Mouse (Mus musculus) small intestine, adult 2 months (tissue): ENCODE results near the gene Txk. TPM values are rescaled to one million over a fixed set of nuclear protein-coding genes. Genes with fewer than 3 reads are reported as not detected.

ENCODE experiments used
- H3K27ac ChIP-seq: fragments of 200-500 bp; 2 replicates; pipeline ENCODE4 v1.5.1; 2012; ENCODE audit warnings: low read depth, low read length, control low read depth, inconsistent platforms; ENCODE audit not compliant: insufficient read depth
- H3K27me3 ChIP-seq: fragments of 200-500 bp; 2 replicates; pipeline ENCODE4 v1.6.1; 2012; ENCODE audit warnings: mild to moderate bottlenecking, moderate library complexity, low read length, inconsistent platforms; ENCODE audit not compliant: control insufficient read depth, insufficient read depth
- H3K36me3 ChIP-seq: fragments of 200-500 bp; 2 replicates; pipeline ENCODE4 v1.6.1; 2012; ENCODE audit warnings: mild to moderate bottlenecking, low read length, control low read depth, inconsistent platforms; ENCODE audit not compliant: control insufficient read depth, insufficient read depth
- H3K4me1 ChIP-seq: fragments of 200-500 bp; 2 replicates; pipeline ENCODE4 v1.6.1; 2012; ENCODE audit warnings: low read length, inconsistent platforms, mixed read lengths; ENCODE audit not compliant: control insufficient read depth, insufficient read depth, insufficient read length
- H3K4me3 ChIP-seq: fragments of 200-500 bp; 2 replicates; pipeline ENCODE4 v1.5.1; 2012; ENCODE audit warnings: low read depth, mild to moderate bottlenecking, control low read depth, inconsistent platforms, low read length, moderate library complexity
- CTCF ChIP-seq: fragments of 200-500 bp; IDR thresholded peaks from 2 replicates; pipeline ENCODE4 v1.5.1; 2012; ENCODE audit warnings: low read depth, mild to moderate bottlenecking, control low read depth, inconsistent platforms, low read length, moderate library complexity, mixed read lengths; ENCODE audit not compliant: insufficient replicate concordance, insufficient read length; ENCODE audit errors: extremely low read depth
- POLR2A ChIP-seq: fragments of 200-500 bp; IDR thresholded peaks from 2 replicates; pipeline ENCODE4 v1.6.1; 2012; ENCODE audit warnings: low read depth, mild to moderate bottlenecking, control low read depth, inconsistent platforms, low read length, moderate library complexity
- WGBS: fragments of 180-500 bp; shearing (Covaris S2); methylation state at CpG from one replicate; pipeline ENCODE4 v1.1.7; 2018; 5-methylcytosine and 5-hydroxymethylcytosine counted together
- polyA plus RNA-seq: library from polyadenylated mRNA; depleted of rRNA; stranded (reverse); fragments of >200 nt; gene quantifications from 2 replicates; pipeline ENCODE4 v1.2.3, GENCODE M21; 2012

The Txk gene
- polyA plus RNA-seq, 1 experiment = 0.34 TPM

GRCm38 (mm10) chr5:72658375-72658774 is 94.2 kb downstream of the Txk start:
- WGBS = 83% methylated on average over 13 of the region's 13 CpGs
- Histone ChIP-seq H3K36me3 (peaks cover 15% of the 10 kb centered on the region), H3K27ac (no peak overlapping the region), H3K27me3 (no peaks in the 10 kb centered on the region), H3K4me3 (no peak overlapping the region), H3K4me1 (peaks cover 22% of the 10 kb centered on the region)
- TF ChIP-seq POLR2A = no peak
- TF ChIP-seq CTCF = no peak

GRCm38 (mm10) chr5:72656270-72656791 is 96.2 kb downstream of the Txk start:
- Histone ChIP-seq H3K27me3 (no peaks in the 10 kb centered on the region), H3K4me1 (peaks cover 28% of the 10 kb centered on the region), H3K36me3 (peaks cover 9% of the 10 kb centered on the region), H3K27ac (peak overlapping the region; percentile 89), H3K4me3 (no peak overlapping the region)
- no peak for TF ChIP-seq POLR2A
- TF ChIP-seq CTCF = no peak
- 20% methylated on average over 7 of the region's 7 CpGs for WGBS

- Histone ChIP-seq H3K27ac (peak overlapping the region; percentile 21; the same call in 1 of the 2 replicates), H3K36me3 (peaks cover 9% of the 10 kb centered on the region), H3K27me3 (no peaks in the 10 kb centered on the region), H3K4me1 (peaks cover 22% of the 10 kb centered on the region; the same call in 1 of the 2 replicates), H3K4me3 (no peak overlapping the region)
- 69% methylated on average over 10 of the region's 10 CpGs for WGBS
- TF ChIP-seq CTCF = no peak
- TF ChIP-seq POLR2A = no peak
Measured at GRCm38 (mm10) chr5:72653068-72653674, 99.4 kb downstream of the Txk start.

GRCm38 (mm10) chr5:72648987-72649735 is 103.4 kb downstream of the Txk start:
- WGBS = 37% methylated on average over 9 of the region's 9 CpGs
- H3K4me3 ChIP-seq = no peak overlapping the region
- H3K36me3 ChIP-seq = peaks cover 4% of the 10 kb centered on the region
- peak overlapping the region; percentile 91 for H3K27ac ChIP-seq
- peaks cover 10% of the 10 kb centered on the region; the same call in 1 of the 2 replicates for H3K4me1 ChIP-seq
- no peaks in the 10 kb centered on the region for H3K27me3 ChIP-seq
- TF ChIP-seq CTCF = no peak
- TF ChIP-seq POLR2A = no peak

- WGBS = 3% methylated on average over 18 of the region's 18 CpGs
- peak overlapping the region; percentile 91 for H3K27ac ChIP-seq
Measured at GRCm38 (mm10) chr5:72647958-72648595, 104.5 kb downstream of the Txk start.

GRCm38 (mm10) chr5:72647418-72647907 is 105.1 kb downstream of the Txk start, which contains the start of gene Nipal1:
TSS of gene Nipal1 (plus strand) at chr5:72647795.
- under 1% methylated on average over 25 of the region's 25 CpGs for WGBS
- H3K4me3 ChIP-seq = peak within 1 kb of the TSS; percentile 76
- H3K27ac ChIP-seq = peak within 1 kb of the TSS; percentile 91
- H3K27me3 ChIP-seq = no peaks in the 10 kb centered on the region
- peaks cover 4% of the 10 kb centered on the region for H3K36me3 ChIP-seq
- TF ChIP-seq POLR2A = peak; percentile 80
- peak; percentile 34; the same call in 1 of the 2 replicates for TF ChIP-seq CTCF
- peaks cover 5% of the 10 kb centered on the region; the same call in 1 of the 2 replicates for H3K4me1 ChIP-seq

More at GRCm38 (mm10) chr5:72647958-72648595, 104.5 kb downstream of the Txk start:
- TF ChIP-seq CTCF (no peak), POLR2A (no peak)
- peaks cover 4% of the 10 kb centered on the region for H3K36me3 ChIP-seq
- peak overlapping the region; percentile 76 for H3K4me3 ChIP-seq
- H3K4me1 ChIP-seq = peaks cover 7% of the 10 kb centered on the region; the same call in 1 of the 2 replicates
- no peaks in the 10 kb centered on the region for H3K27me3 ChIP-seq

GRCm38 (mm10) chr5:72646996-72647395 is 105.6 kb downstream of the Txk start:
- Histone ChIP-seq H3K4me3 (peak overlapping the region; percentile 76), H3K36me3 (peaks cover 4% of the 10 kb centered on the region), H3K27me3 (no peaks in the 10 kb centered on the region), H3K27ac (peak overlapping the region; percentile 54), H3K4me1 (peaks cover 4% of the 10 kb centered on the region; the same call in 1 of the 2 replicates)
- 8% methylated on average over 10 of the region's 10 CpGs for WGBS
- TF ChIP-seq POLR2A = no peak
- no peak for TF ChIP-seq CTCF
